Mouse (Mus musculus) neural tube, embryonic 13.5 days (tissue): ENCODE results near the gene Dnaja2. TPM values are rescaled to one million over a fixed set of nuclear protein-coding genes. Genes with fewer than 3 reads are reported as not detected.

Experiments
- ATAC-seq: fragments of 200-750 bp; cut with Nextera tagmentation; 2 replicates; pipeline ENCODE4 v1.8.0; 2017; ENCODE audit warnings: low read depth, mild to moderate bottlenecking, moderate TSS enrichment, moderate library complexity
- H3K27ac ChIP-seq: fragments of 300-500 bp; sonication (generic); replicated peaks from 2 replicates; pipeline ENCODE4 v1.5.1; 2015; ENCODE audit warnings: moderate library complexity, mild to moderate bottlenecking, inconsistent platforms
- H3K27me3 ChIP-seq: fragments of 300-500 bp; sonication (generic); 2 replicates; pipeline ENCODE4 v1.6.1; 2015; ENCODE audit warnings: mild to moderate bottlenecking, inconsistent platforms
- H3K36me3 ChIP-seq: fragments of 300-500 bp; sonication (generic); 2 replicates; pipeline ENCODE4 v1.6.1; 2015; ENCODE audit warnings: mild to moderate bottlenecking, inconsistent platforms
- H3K4me1 ChIP-seq: fragments of 300-500 bp; sonication (generic); replicated peaks from 2 replicates; pipeline ENCODE4 v1.6.1; 2015; ENCODE audit warnings: inconsistent platforms
- H3K4me2 ChIP-seq: fragments of 300-500 bp; sonication (generic); 2 replicates; pipeline ENCODE4 v1.6.1; 2015; ENCODE audit warnings: inconsistent platforms, mild to moderate bottlenecking, moderate library complexity
- H3K4me3 ChIP-seq: fragments of 300-500 bp; sonication (generic); 2 replicates; pipeline ENCODE4 v1.5.1; 2015; ENCODE audit warnings: mild to moderate bottlenecking, inconsistent platforms
- H3K9ac ChIP-seq: fragments of 300-500 bp; sonication (generic); 2 replicates; pipeline ENCODE4 v1.6.1; 2015; ENCODE audit warnings: moderate library complexity, mild to moderate bottlenecking, inconsistent platforms
- H3K9me3 ChIP-seq: fragments of 300-500 bp; sonication (generic); 2 replicates; pipeline ENCODE4 v1.6.1; 2016; ENCODE audit warnings: inconsistent platforms
- WGBS: fragments of 180-500 bp; shearing (Covaris S2); methylation state at CpG from one replicate; pipeline ENCODE4 v1.1.7; 2015; 5-methylcytosine and 5-hydroxymethylcytosine counted together
- polyA plus RNA-seq: library from polyadenylated mRNA; unstranded; fragments of >200 nt; fragmentation: Nextera tagmentation; extraction: Ambion mirVana; gene quantifications from 2 replicates; pipeline ENCODE4 v1.2.1, GENCODE M21; 2015

The Dnaja2 gene
- polyA plus RNA-seq, 1 experiment from 2014 or later = 190 TPM

DNA sequence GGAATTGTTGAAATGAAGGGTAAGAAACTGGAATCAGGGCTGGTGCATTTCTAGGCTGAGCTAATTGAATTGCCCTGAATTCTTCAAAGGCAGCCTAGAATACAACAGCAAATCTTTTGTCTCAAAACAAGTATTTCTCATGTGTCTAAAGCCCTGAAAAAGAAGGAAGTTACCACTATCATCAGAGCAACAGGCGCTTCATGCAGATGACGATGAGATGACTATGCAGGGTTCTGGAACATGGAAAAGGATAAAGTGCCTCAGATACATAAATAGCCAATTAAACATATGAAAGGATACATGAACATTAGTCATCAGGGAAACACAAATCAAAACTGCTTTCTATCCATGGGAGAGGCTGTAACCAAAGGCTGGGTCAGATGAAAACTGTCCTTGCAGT is 18.8 kb downstream of the Dnaja2 start:
- Histone ChIP-seq H3K9ac (no peak overlapping the region), H3K27ac (no peak overlapping the region), H3K9me3 (no peaks in the 10 kb centered on the region), H3K4me1 (no peaks in the 10 kb centered on the region), H3K36me3 (peaks cover 70% of the 10 kb centered on the region), H3K4me3 (no peak overlapping the region), H3K4me2 (no peak overlapping the region), H3K27me3 (no peaks in the 10 kb centered on the region)
- 98% methylated on average over 2 of the region's 2 CpGs for WGBS
- no peak for ATAC-seq

DNA sequence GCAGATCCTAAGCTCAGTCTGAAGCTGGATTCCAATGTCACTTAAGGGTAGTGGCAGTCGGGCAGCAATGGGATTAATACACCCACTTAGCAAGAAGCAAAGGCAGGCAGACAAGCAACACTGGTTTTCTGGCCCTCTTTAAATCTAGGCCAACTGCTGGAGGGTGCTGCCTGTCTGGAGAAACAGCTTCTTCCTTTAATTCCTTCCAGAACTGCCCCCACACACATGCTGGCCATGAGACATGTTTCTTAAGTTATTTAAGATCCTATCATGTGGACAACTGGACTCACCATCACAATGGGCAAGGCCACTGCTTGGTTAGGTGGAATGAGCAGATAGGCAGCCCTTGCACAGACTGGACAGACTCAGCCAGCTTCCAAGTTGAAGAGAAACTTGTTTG is 21.0 kb downstream of the Dnaja2 start:
- Histone ChIP-seq H3K27me3 (no peaks in the 10 kb centered on the region), H3K9ac (no peak overlapping the region), H3K4me1 (no peaks in the 10 kb centered on the region), H3K4me3 (no peak overlapping the region), H3K4me2 (no peak overlapping the region), H3K36me3 (peaks cover 54% of the 10 kb centered on the region), H3K27ac (no peak overlapping the region), H3K9me3 (no peaks in the 10 kb centered on the region)
- WGBS = 84% methylated on average over 1 of the region's 1 CpGs
- ATAC-seq = no peak

DNA sequence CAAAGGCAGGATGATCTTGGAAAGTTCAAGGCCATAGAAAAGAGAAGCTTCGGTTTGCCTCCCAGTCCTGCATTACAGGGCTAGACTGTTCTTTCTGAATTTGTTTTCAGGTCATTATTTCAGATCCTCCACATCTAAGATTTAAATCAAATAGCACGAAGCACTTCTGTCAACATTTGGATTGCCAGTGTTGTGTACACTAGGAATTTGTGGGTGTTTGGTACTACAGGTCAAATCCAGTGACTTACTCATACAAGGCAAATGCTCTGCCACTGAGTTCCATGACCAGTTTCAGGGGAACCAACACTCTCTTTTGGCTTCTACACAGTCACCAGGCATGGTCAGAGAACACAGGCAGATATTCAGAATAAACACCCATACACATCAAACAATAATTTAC is 21.7 kb downstream of the Dnaja2 start:
- Histone ChIP-seq H3K4me2 (no peak overlapping the region), H3K27me3 (no peaks in the 10 kb centered on the region), H3K4me3 (no peak overlapping the region), H3K36me3 (peaks cover 47% of the 10 kb centered on the region), H3K9me3 (no peaks in the 10 kb centered on the region), H3K4me1 (no peaks in the 10 kb centered on the region), H3K27ac (no peak overlapping the region), H3K9ac (no peak overlapping the region)
- WGBS = 89% methylated on average over 2 of the region's 2 CpGs
- ATAC-seq = no peak

DNA sequence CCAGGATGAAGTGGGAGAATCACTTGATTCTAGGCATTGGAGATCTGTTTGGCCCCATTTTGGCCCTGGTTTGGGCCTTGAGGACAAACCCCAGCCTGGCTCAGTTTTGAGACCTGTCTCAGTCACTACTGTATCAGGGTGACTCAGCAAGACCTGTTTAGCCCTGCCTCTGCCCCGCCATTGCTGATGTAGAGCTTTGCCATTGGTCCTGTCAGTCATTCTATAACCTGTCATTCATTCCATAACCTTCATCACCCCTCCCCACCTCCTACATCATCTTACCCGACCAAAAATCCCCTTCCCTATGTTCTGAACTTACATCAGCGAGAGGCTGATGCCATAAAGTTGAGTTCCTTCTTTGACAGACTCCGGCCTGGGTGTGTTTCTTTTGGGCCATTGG is 22.3 kb downstream of the Dnaja2 start:
- Histone ChIP-seq H3K9me3 (no peaks in the 10 kb centered on the region), H3K27me3 (no peaks in the 10 kb centered on the region), H3K4me2 (no peak overlapping the region), H3K9ac (no peak overlapping the region), H3K36me3 (peaks cover 41% of the 10 kb centered on the region), H3K4me1 (no peaks in the 10 kb centered on the region), H3K4me3 (no peak overlapping the region), H3K27ac (no peak overlapping the region)
- 91% methylated on average over 4 of the region's 4 CpGs for WGBS
- ATAC-seq = no peak

DNA sequence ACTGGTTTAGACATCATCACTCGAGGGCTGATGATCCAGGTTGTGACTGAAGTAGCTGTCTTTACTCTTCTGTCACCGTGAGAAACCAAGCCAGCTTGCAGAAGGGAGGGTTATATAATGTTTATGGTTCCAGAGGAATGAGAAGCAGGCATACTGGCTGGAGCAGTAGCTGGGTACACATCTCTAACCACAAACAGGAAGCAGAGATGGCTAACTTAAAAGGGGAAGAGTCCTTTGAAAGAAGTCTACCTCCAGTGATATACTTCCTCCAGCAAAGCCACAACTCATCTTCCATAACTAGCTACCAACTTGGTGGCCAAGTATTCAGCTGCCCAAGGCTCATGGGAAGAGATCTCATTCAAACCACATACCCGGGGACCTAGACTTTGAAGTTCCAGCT is 23.7 kb downstream of the Dnaja2 start:
- Histone ChIP-seq H3K4me1 (no peaks in the 10 kb centered on the region), H3K4me2 (no peak overlapping the region), H3K4me3 (no peak overlapping the region), H3K36me3 (peaks cover 33% of the 10 kb centered on the region), H3K9me3 (no peaks in the 10 kb centered on the region), H3K9ac (no peak overlapping the region), H3K27me3 (no peaks in the 10 kb centered on the region), H3K27ac (no peak overlapping the region)
- no peak for ATAC-seq
- 83% methylated on average over 3 of the region's 3 CpGs for WGBS

DNA sequence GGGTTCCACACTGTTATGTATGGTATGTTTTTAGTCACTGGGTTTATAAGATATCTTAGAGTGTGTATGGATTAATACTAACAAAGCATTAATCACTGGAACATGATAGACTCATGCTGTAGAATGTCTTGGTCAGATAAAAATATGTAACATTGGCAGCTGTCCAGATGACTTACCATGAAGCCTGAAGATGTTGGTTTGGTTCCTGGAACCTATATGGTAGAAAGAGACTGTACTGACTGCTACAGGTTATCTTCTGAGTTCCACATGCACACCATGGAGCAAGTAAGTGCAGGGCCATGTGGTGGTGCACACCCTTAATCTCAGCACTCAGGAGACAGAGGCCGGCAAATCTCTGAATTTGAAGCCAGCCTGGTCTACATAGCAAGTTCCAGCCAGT is 24.4 kb downstream of the Dnaja2 start:
- no peak overlapping the region for H3K9ac ChIP-seq
- 86% methylated on average over 1 of the region's 1 CpGs for WGBS
- no peak overlapping the region for H3K27ac ChIP-seq
- no peaks in the 10 kb centered on the region for H3K4me1 ChIP-seq
- H3K36me3 ChIP-seq = peaks cover 31% of the 10 kb centered on the region
- H3K4me2 ChIP-seq = no peak overlapping the region
- no peaks in the 10 kb centered on the region for H3K9me3 ChIP-seq
- H3K27me3 ChIP-seq = no peaks in the 10 kb centered on the region
- ATAC-seq = no peak
- H3K4me3 ChIP-seq = no peak overlapping the region

DNA sequence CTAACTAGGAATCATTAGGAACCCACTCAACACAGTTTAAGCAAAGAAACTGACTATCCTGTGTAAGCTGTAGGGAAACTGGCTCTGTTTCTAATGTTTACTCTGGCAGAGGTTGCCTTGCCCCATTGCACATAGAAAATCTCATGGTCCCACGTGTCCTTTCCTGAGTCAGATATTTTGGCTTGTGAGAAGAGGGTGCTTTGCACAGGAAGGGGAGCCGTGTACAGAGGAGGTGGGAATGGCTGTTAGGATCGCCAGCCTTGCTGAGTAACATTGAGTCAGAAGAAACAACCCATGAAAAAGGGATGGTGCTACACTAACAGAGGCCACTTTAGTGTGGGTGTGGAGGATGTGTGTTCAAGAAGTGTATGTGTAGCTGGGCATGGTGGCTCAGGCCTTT is 26.2 kb downstream of the Dnaja2 start:
- Histone ChIP-seq H3K4me3 (no peak overlapping the region), H3K9me3 (no peaks in the 10 kb centered on the region), H3K9ac (no peak overlapping the region), H3K27ac (no peak overlapping the region), H3K36me3 (peaks cover 38% of the 10 kb centered on the region), H3K27me3 (no peaks in the 10 kb centered on the region), H3K4me2 (no peak overlapping the region), H3K4me1 (no peaks in the 10 kb centered on the region)
- WGBS = 81% methylated on average over 3 of the region's 3 CpGs
- no peak for ATAC-seq

DNA sequence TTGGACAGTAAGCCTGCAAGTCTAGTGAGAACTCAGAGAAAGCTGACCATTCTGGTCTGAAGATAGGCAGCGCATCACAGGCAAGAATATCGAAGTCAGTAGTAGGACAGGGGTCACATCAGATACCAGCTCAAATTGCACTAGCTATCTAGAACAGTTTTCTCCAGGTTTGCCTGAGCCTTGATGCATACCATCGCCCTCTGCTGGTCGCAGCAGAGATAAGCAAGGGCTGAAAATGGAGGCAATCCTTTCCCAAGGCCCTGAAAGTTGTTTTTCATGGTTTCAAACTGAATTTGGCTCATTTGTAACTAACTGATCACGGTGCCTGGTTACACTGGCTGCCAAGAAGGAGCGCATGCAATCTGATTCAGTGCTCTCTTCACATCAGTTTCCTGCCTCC is 29.0 kb downstream of the Dnaja2 start:
- no peaks in the 10 kb centered on the region for H3K27me3 ChIP-seq
- H3K4me3 ChIP-seq = no peak overlapping the region
- H3K9me3 ChIP-seq = no peaks in the 10 kb centered on the region
- no peak for ATAC-seq
- H3K27ac ChIP-seq = no peak overlapping the region
- no peak overlapping the region for H3K9ac ChIP-seq
- no peak overlapping the region for H3K4me2 ChIP-seq
- H3K4me1 ChIP-seq = no peaks in the 10 kb centered on the region
- 33% methylated on average over 6 of the region's 6 CpGs for WGBS
- H3K36me3 ChIP-seq = peaks cover 62% of the 10 kb centered on the region

DNA sequence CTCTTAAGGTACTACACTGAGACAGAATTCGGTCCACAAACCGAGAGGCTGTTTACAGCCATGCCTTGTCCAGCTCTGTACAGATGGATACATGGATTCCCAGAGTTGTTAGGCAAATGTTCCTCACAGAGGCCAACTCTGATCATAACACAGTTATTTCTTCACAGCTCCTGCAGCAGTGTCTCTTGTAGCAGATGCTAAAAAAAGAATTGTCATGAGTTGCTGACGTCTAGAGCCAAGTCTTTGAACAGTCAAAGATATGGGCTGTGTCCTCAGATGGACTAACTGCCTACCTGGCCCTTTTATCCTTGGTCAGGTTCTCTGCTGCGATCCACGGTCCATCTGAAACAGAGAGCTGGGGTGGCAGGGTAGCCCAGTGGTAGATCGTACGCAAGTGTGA is 31.1 kb downstream of the Dnaja2 start:
- 94% methylated on average over 7 of the region's 7 CpGs for WGBS
- Histone ChIP-seq H3K27me3 (no peaks in the 10 kb centered on the region), H3K27ac (no peak overlapping the region), H3K36me3 (peaks cover 76% of the 10 kb centered on the region), H3K4me3 (no peak overlapping the region), H3K9me3 (no peaks in the 10 kb centered on the region), H3K4me1 (no peaks in the 10 kb centered on the region), H3K9ac (no peak overlapping the region), H3K4me2 (no peak overlapping the region)
- ATAC-seq = no peak

DNA sequence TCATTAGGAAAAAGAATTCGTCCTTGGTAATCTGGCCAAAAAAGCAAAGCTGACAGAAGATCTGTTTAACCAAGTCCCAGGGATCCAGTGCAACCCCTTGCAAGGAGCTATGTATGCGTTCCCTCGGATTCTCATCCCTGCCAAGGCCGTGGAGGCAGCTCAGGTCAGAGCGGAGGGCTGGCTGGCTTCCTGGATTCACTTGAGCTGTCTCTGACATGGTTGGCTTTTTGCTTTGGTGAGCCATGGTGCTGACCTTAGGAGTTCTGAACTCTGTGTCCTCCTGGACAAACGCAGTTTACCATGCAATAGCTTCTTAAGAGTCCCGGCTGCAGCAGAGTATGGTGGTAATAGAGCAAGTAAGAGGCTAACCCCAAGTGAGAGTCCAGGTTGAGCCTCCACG is 33.8 kb downstream of the Dnaja2 start:
- no peak overlapping the region for H3K4me3 ChIP-seq
- H3K27me3 ChIP-seq = no peaks in the 10 kb centered on the region
- 94% methylated on average over 8 of the region's 8 CpGs for WGBS
- H3K4me1 ChIP-seq = no peaks in the 10 kb centered on the region
- no peak overlapping the region for H3K27ac ChIP-seq
- no peak overlapping the region for H3K4me2 ChIP-seq
- H3K9ac ChIP-seq = no peak overlapping the region
- no peak for ATAC-seq
- H3K9me3 ChIP-seq = no peaks in the 10 kb centered on the region
- peaks cover 96% of the 10 kb centered on the region for H3K36me3 ChIP-seq

DNA sequence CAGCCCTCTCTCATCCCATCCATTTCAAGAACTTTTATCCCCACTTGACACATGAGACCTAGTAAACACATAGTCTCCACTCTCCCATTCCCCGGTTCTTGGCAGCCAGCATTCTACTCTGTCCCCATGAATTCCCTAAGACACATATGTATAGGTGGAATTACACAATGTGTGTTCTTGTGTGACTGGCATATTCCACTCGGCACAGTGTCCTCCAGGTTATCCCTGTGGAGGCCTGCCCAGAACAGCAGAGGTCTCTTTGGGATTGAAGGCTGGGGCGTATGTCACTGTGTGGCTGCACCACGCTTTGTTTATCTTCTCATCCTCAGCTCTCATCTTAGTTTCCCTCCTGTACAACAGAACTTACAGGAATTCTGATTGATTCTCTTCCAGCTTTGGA is 34.6 kb downstream of the Dnaja2 start:
- Histone ChIP-seq H3K27ac (no peak overlapping the region), H3K4me3 (no peak overlapping the region), H3K4me1 (no peaks in the 10 kb centered on the region), H3K9ac (no peak overlapping the region), H3K9me3 (no peaks in the 10 kb centered on the region), H3K36me3 (peaks cover 97% of the 10 kb centered on the region), H3K4me2 (no peak overlapping the region), H3K27me3 (no peaks in the 10 kb centered on the region)
- over 99% methylated on average over 4 of the region's 4 CpGs for WGBS
- ATAC-seq = no peak

DNA sequence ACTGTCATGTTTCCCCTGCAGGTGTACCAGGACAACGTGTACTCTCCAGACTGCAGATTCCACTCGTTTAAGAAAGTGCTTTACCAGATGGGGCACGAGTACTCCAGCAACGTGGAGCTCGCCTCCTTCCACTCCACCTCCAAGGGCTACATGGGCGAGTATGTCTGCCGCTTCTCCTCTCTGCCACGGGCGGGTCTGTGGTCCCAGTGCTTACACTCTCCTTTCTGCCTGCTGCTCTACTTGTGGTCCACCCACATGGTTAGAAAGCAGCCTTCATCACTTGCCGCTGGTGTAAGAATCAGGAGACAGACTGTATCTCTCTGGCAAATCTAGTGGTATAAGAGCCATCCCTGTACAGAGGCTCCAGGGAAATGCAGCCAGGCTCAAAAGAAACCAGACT is 37.2 kb downstream of the Dnaja2 start:
- H3K36me3 ChIP-seq = peaks cover 98% of the 10 kb centered on the region
- H3K9ac ChIP-seq = no peak overlapping the region
- H3K4me1 ChIP-seq = 0 out of 2 replicates have a peak, but pooled peaks cover 5% of the 10 kb centered on the region
- no peak for ATAC-seq
- H3K27ac ChIP-seq = no peak overlapping the region
- no peaks in the 10 kb centered on the region for H3K27me3 ChIP-seq
- no peaks in the 10 kb centered on the region for H3K9me3 ChIP-seq
- 91% methylated on average over 10 of the region's 10 CpGs for WGBS
- no peak overlapping the region for H3K4me2 ChIP-seq
- no peak overlapping the region for H3K4me3 ChIP-seq

DNA sequence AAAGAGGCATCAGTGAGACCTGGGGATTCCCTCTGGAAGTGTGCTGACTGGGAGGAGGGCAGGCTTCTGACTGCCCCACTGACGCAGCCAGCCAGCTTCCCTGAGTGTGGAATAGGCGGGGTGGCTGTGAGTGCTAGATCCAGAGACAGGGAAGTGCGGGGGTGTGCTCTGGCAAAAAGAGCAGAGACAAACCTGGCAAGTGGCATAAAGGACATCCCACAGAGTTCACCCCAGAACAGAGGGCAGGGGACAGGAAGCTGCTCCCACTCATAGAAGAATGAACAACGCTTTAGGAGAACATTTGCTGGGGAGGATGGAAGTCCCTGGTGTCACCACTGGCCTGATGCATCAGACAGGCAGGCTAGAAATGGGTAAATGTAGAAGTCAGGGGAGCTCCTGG is 37.8 kb downstream of the Dnaja2 start:
- Histone ChIP-seq H3K9me3 (no peaks in the 10 kb centered on the region), H3K4me1 (0 out of 2 replicates have a peak, but pooled peaks cover 5% of the 10 kb centered on the region), H3K27me3 (no peaks in the 10 kb centered on the region), H3K9ac (no peak overlapping the region), H3K36me3 (peaks cover 97% of the 10 kb centered on the region), H3K4me3 (no peak overlapping the region), H3K27ac (no peak overlapping the region), H3K4me2 (no peak overlapping the region)
- no peak for ATAC-seq
- WGBS = 84% methylated on average over 4 of the region's 4 CpGs
